Mouse (Mus musculus): ENCODE measurements around the gene Rpl3l. TPM values are rescaled to one million over a fixed set of nuclear protein-coding genes. Genes with fewer than 3 reads are reported as not detected.

Gene Rpl3l
- polyA plus RNA-seq, 1 experiment from 2014 or later: not detected

DNA sequence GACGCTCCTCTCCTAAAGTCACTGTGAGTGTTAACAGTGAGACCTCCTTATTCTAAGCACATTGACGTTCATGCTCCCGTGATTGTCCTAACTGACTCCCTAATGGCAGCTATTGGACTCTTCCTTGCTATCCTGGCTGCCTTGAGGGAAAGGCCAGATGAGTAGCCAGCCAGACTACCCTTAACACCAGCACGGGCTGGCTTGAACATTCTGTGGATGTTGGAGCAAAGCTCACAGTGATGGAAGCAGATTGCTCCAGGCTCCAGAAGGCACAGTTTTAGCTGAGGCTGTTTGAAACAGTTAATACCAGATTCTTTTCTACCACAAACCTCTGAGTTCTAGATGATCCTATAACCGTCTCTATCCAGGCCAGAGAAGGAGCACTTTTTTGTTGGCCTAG lies 16.3 kb downstream of the Rpl3l start:
- WGBS: 77% methylated on average over 5 of the region's 5 CpGs
- H3K4me1 ChIP-seq (replicated peaks; ENCODE audit: control insufficient read depth, insufficient read depth, low read length): no peaks in the 10 kb centered on the region
- no peak for DNase-seq (ENCODE audit: low spot score)
- H3K4me2 ChIP-seq (replicated peaks; ENCODE audit: low read depth, low read length): no peak overlapping the region
- H3K27me3 ChIP-seq (ENCODE audit: control insufficient read depth, insufficient read depth, low read length): 0 out of 2 replicates have a peak, but pooled peaks cover 3% of the 10 kb centered on the region
- no peak for ATAC-seq (ENCODE audit: low FRiP score)
- H3K9me3 ChIP-seq (ENCODE audit: control insufficient read depth, low read length): no peaks in the 10 kb centered on the region
- no peak overlapping the region for H3K9ac ChIP-seq (ENCODE audit: low read depth, low read length)
- H3K27ac ChIP-seq (ENCODE audit: low read depth, low read length): no peak overlapping the region
- H3K36me3 ChIP-seq (ENCODE audit: control insufficient read depth, insufficient read depth, low read length): no peaks in the 10 kb centered on the region
- H3K4me3 ChIP-seq (ENCODE audit: low read depth, low read length): no peak overlapping the region

DNA sequence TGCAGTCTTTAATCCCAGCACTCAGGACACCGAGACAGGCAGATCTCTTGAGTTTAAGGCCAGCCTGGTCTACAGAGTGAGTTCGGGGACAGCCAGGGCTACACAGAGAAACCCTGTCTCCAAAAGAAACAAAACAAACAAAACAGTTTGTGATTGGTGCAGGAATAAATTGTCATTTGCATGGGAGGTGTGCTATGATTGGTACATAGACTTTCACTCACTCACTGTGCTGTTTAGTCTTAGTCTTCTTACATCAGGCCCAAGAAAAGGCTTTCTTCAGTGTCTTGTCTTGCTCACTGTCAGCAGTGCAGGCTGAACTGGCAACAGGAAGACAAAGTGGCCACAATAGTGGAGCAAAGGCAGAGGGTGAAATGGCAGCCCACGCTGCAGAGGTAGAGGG lies 16.8 kb downstream of the Rpl3l start:
- no peak for DNase-seq (ENCODE audit: low spot score)
- Histone ChIP-seq H3K4me1 (replicated peaks; ENCODE audit: control insufficient read depth, insufficient read depth, low read length) (no peaks in the 10 kb centered on the region), H3K9me3 (ENCODE audit: control insufficient read depth, low read length) (no peaks in the 10 kb centered on the region), H3K4me3 (ENCODE audit: low read depth, low read length) (no peak overlapping the region), H3K4me2 (replicated peaks; ENCODE audit: low read depth, low read length) (no peak overlapping the region), H3K27me3 (ENCODE audit: control insufficient read depth, insufficient read depth, low read length) (peaks cover 4% of the 10 kb centered on the region; the same call in 1 of the 2 replicates), H3K27ac (ENCODE audit: low read depth, low read length) (no peak overlapping the region), H3K9ac (ENCODE audit: low read depth, low read length) (no peak overlapping the region), H3K36me3 (ENCODE audit: control insufficient read depth, insufficient read depth, low read length) (no peaks in the 10 kb centered on the region)
- 73% methylated on average over 3 of the region's 3 CpGs for WGBS
- ATAC-seq (ENCODE audit: low FRiP score): no peak

DNA sequence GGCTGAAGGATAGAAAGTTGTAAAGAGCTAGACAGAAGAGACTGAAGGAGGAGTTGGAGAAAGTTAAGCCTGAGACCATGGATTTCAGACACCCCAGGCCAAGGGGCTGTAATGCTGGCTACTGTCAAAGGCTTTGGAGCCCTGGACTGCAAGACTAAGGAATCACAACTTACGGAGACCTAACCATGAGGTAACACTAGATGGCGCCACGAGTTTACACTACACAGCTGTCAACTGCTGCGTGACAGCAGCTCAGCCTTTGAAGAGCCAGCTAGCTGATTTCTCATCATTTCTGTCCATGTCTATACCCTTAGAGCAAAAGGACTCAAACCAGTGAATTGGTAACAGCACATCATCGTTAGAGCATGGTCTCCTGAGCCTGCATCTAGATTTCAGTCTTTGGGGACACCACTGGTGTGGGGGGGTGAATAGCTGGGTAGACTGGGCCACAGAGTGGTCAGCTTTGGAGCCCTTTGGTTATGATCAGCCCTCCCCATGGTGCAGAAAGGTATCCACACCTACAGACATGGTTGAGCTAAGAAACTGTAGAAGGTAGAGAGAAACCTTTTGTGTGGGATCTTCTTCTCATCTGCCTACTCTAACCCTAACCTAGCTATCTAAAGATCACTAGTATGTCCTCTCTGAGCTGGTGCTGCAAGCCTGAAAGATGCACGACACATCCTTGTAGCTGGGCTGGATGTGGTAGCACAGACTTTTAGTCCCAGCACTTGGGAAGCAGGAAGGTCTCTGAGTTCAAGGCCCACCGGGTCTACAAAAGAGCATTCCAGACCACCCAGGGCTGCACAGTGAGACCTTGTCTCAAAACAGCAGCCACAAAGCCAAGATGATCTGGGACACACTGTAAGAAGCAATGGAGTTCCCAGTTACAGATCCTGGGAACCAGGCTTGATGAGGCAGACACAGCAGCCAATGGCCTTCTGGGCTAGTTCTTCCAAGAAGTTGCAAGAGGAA lies 18.2 kb downstream of the Rpl3l start:
- Histone ChIP-seq H3K4me1 (replicated peaks; ENCODE audit: control insufficient read depth, insufficient read depth, low read length) (no peaks in the 10 kb centered on the region), H3K9me3 (ENCODE audit: control insufficient read depth, low read length) (no peaks in the 10 kb centered on the region), H3K36me3 (ENCODE audit: control insufficient read depth, insufficient read depth, low read length) (no peaks in the 10 kb centered on the region), H3K4me2 (replicated peaks; ENCODE audit: low read depth, low read length) (no peak overlapping the region), H3K4me3 (ENCODE audit: low read depth, low read length) (no peak overlapping the region), H3K27me3 (ENCODE audit: control insufficient read depth, insufficient read depth, low read length) (peaks cover 12% of the 10 kb centered on the region), H3K27ac (ENCODE audit: low read depth, low read length) (no peak overlapping the region), H3K9ac (ENCODE audit: low read depth, low read length) (no peak overlapping the region)
- ATAC-seq (ENCODE audit: low FRiP score): peak; percentile 45; the same call in 1 of the 2 replicates
- WGBS: 21% methylated on average over 7 of the region's 7 CpGs
- peak; percentile 90 for DNase-seq (ENCODE audit: low spot score)

DNA sequence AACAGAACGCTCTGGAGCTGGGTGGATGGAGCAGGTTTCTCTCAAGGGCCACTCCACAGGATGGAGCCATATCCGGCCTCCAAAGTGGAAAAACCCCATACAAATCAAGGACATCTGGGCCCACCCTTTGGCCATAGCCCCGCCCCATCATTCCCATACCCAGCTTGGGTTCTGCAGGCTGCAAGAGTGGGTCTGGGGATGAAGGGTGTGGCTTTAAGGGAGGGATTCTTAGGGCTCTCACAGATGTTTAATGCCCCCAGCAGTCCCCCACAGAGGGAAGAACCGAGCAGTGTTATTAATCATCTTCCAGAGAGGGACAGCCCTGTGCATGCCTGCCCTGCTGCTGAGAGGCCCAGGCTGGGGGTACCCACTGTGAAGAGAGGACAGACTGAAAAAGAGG lies 19.4 kb downstream of the Rpl3l start:
- no peak overlapping the region for H3K9ac ChIP-seq (ENCODE audit: low read depth, low read length)

DNA sequence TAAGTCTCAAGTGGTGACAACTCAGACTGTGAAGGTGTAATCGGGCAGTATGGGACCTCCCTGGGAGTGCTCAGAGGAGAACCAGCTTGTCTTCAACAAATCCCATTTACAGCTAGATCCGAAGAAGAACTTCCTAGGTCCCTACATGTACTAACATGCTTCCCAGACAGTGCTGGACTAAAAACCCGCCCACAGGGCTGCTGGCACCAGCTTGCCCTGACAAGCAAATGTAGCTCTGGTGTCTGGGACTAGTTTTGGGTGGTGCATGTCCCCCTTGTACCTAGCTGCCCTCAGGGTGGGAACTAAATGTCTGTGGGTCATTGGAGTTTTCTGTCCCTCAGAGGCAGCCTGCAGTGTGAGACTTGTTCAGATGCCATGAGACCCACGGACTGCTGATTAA lies 23.9 kb downstream of the Rpl3l start:
- no peak overlapping the region for H3K27ac ChIP-seq (ENCODE audit: low read depth, low read length)
- H3K27me3 ChIP-seq (ENCODE audit: control insufficient read depth, insufficient read depth, low read length): peaks cover 54% of the 10 kb centered on the region
- no peak for DNase-seq (ENCODE audit: low spot score)
- H3K4me3 ChIP-seq (ENCODE audit: low read depth, low read length): no peak overlapping the region
- no peak overlapping the region for H3K9ac ChIP-seq (ENCODE audit: low read depth, low read length)
- peaks cover 9% of the 10 kb centered on the region for H3K4me1 ChIP-seq (replicated peaks; ENCODE audit: control insufficient read depth, insufficient read depth, low read length)
- WGBS: 23% methylated on average over 4 of the region's 4 CpGs
- no peak for ATAC-seq (ENCODE audit: low FRiP score)
- no peak overlapping the region for H3K4me2 ChIP-seq (replicated peaks; ENCODE audit: low read depth, low read length)
- no peaks in the 10 kb centered on the region for H3K36me3 ChIP-seq (ENCODE audit: control insufficient read depth, insufficient read depth, low read length)
- H3K9me3 ChIP-seq (ENCODE audit: control insufficient read depth, low read length): no peaks in the 10 kb centered on the region

More for the DNA sequence above, 19.4 kb downstream of the Rpl3l start:
- H3K36me3 ChIP-seq (ENCODE audit: control insufficient read depth, insufficient read depth, low read length): no peaks in the 10 kb centered on the region
- H3K4me3 ChIP-seq (ENCODE audit: low read depth, low read length): no peak overlapping the region
- no peak overlapping the region for H3K4me2 ChIP-seq (replicated peaks; ENCODE audit: low read depth, low read length)
- H3K4me1 ChIP-seq (replicated peaks; ENCODE audit: control insufficient read depth, insufficient read depth, low read length): no peaks in the 10 kb centered on the region
- no peaks in the 10 kb centered on the region for H3K9me3 ChIP-seq (ENCODE audit: control insufficient read depth, low read length)
- DNase-seq (ENCODE audit: low spot score) (no peak), ATAC-seq (ENCODE audit: low FRiP score) (no peak)
- H3K27ac ChIP-seq (ENCODE audit: low read depth, low read length): no peak overlapping the region
- H3K27me3 ChIP-seq (ENCODE audit: control insufficient read depth, insufficient read depth, low read length): peaks cover 23% of the 10 kb centered on the region
- WGBS: 49% methylated on average over 4 of the region's 4 CpGs

DNA sequence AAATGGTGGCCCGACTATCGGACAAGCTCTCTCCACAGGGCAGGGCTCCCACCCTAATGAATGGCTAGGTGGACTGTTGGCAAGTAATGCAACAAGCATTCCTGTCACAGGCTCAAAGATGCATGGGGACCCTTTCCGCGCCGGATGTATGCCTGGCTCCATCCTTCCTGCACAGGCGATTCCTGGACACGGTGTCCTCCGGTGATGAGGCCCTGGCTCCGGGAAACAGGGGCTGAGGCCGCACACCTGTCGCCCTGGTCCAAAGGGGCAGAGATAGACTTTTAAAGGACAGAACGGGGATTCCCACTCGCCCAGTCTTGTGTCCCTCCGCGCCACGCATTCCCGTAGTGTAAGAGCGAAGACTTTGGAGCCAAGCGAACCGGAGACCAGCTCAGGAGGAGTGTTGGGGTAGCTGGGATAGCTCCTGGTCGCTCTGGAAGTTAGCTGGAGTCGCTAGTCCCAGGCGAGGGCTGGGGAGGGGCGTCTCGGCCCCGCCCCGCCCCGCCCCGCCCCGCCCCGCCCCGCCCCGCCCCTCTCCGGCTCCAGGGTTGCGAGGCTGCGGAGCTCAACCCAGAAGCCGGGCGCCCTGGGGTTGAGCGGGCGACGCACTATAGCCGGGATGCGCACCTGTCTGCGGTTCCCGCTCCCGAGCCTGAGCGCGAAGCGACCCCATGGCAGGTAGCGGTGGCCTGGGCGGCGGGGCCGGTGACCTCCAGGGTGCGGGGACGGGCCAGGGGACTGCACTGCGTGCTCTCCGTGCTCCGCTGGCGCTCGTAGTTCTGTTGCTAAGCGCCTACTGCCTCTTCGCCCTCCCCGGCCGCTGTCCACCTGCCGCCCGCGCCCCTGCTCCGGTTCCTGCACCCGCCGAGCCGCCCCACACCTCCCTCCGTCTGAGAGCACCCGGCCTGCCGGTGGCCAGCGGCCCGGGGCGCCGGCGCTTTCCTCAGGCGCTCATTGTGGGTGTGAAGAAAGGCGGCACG lies 25.1 kb downstream of the Rpl3l start, which contains the start of gene Hs3st6:
Gene Hs3st6 (plus strand): TSS at position 574 of the 980 bp plus-strand sequence.
- no peak within 1 kb of the TSS for H3K27ac ChIP-seq (ENCODE audit: low read depth, low read length)
- H3K9me3 ChIP-seq (ENCODE audit: control insufficient read depth, low read length): no peaks in the 10 kb centered on the region
- H3K4me3 ChIP-seq (ENCODE audit: low read depth, low read length): peak within 1 kb of the TSS; percentile 53
- WGBS: 1% methylated on average over 71 of the region's 82 CpGs
- peaks cover 9% of the 10 kb centered on the region for H3K4me1 ChIP-seq (replicated peaks; ENCODE audit: control insufficient read depth, insufficient read depth, low read length)
- H3K9ac ChIP-seq (ENCODE audit: low read depth, low read length): peak within 1 kb of the TSS; percentile 52
- peak; percentile 85 for ATAC-seq (ENCODE audit: low FRiP score)
- H3K4me2 ChIP-seq (replicated peaks; ENCODE audit: low read depth, low read length): peak within 1 kb of the TSS; percentile 98
- H3K27me3 ChIP-seq (ENCODE audit: control insufficient read depth, insufficient read depth, low read length): peaks cover 51% of the 10 kb centered on the region
- peak; percentile 59 for DNase-seq (ENCODE audit: low spot score)
- no peaks in the 10 kb centered on the region for H3K36me3 ChIP-seq (ENCODE audit: control insufficient read depth, insufficient read depth, low read length)

DNA sequence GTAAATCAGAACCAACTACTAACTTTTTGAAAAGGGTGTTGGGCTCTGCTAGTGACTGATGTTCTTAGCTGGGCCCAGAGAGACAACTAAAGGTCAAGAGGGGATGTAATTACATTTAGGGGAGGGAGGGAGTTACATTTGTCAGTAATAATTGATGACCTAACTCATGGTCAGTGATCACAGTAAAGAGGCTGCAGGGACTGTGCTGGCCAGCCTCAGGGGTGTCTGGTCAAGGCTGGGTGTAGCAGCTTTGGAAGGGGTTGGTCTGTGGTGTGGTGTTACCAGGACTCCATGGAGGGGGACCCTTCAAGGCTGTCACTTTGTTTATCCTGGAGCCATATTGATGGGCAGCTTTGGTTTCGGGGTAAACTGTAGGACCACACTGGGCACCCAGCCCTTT lies 29.8 kb downstream of the Rpl3l start:
- Histone ChIP-seq H3K36me3 (ENCODE audit: control insufficient read depth, insufficient read depth, low read length) (no peaks in the 10 kb centered on the region), H3K27me3 (ENCODE audit: control insufficient read depth, insufficient read depth, low read length) (peaks cover 27% of the 10 kb centered on the region), H3K4me1 (replicated peaks; ENCODE audit: control insufficient read depth, insufficient read depth, low read length) (peaks cover 6% of the 10 kb centered on the region), H3K9me3 (ENCODE audit: control insufficient read depth, low read length) (no peaks in the 10 kb centered on the region), H3K27ac (ENCODE audit: low read depth, low read length) (no peak overlapping the region), H3K4me3 (ENCODE audit: low read depth, low read length) (no peak overlapping the region), H3K9ac (ENCODE audit: low read depth, low read length) (no peak overlapping the region), H3K4me2 (replicated peaks; ENCODE audit: low read depth, low read length) (no peak overlapping the region)
- ATAC-seq (ENCODE audit: low FRiP score) (no peak), DNase-seq (ENCODE audit: low spot score) (no peak)
- 81% methylated on average over 1 of the region's 1 CpGs for WGBS

DNA sequence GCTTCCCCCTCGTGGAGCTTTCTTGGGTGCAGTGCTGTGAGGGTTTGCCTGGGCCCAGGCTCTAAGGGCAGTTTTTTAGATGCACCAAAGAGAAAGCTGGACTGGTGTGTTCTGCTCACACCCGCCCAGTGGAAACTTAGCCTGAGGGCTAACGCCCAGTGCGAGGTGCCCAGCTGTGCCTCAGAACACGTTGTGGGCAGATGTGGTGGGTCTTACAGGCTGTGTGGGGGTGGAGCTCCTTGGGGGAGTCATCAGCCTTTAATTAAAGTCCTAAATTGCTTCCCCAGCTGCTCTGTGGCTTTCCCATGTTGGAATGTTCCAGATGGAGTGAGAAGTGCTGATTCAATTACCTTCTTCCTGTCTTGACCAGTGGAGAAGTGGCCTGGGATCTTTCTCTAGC lies 33.5 kb downstream of the Rpl3l start:
- Histone ChIP-seq H3K9ac (ENCODE audit: low read depth, low read length) (no peak overlapping the region), H3K9me3 (ENCODE audit: control insufficient read depth, low read length) (no peaks in the 10 kb centered on the region), H3K27me3 (ENCODE audit: control insufficient read depth, insufficient read depth, low read length) (no peaks in the 10 kb centered on the region; the same call in 1 of the 2 replicates), H3K4me1 (replicated peaks; ENCODE audit: control insufficient read depth, insufficient read depth, low read length) (no peaks in the 10 kb centered on the region), H3K36me3 (ENCODE audit: control insufficient read depth, insufficient read depth, low read length) (no peaks in the 10 kb centered on the region), H3K27ac (ENCODE audit: low read depth, low read length) (no peak overlapping the region), H3K4me2 (replicated peaks; ENCODE audit: low read depth, low read length) (no peak overlapping the region), H3K4me3 (ENCODE audit: low read depth, low read length) (no peak overlapping the region)
- DNase-seq (ENCODE audit: low spot score): no peak
- ATAC-seq (ENCODE audit: low FRiP score): no peak
- WGBS: 51% methylated on average over 5 of the region's 5 CpGs

Data from hindbrain, embryonic 11.5 days (tissue).